Mouse (Mus musculus) myocyte (in vitro differentiated cells): ENCODE measurements at regions not wholly inside any gene's neighbourhood (a gene's known extent, or its start where the extent isn't known, plus 50 kb on each side); places are given as distances from the start of the nearest gene placed in this dataset.

ENCODE experiments used
- POLR2A ChIP-seq: IDR thresholded peaks from one replicate; pipeline ENCODE4 v1.6.1; 2011; ENCODE audit warnings: low read depth, mild to moderate bottlenecking, control low read depth, moderate library complexity; ENCODE audit not compliant: insufficient read length
- TCF12 ChIP-seq: IDR thresholded peaks from one replicate; pipeline ENCODE4 v1.6.1; 2011; ENCODE audit warnings: mild to moderate bottlenecking, control low read depth; ENCODE audit not compliant: poor library complexity, insufficient read depth, severe bottlenecking
- USF1 ChIP-seq: IDR thresholded peaks from one replicate; pipeline ENCODE4 v1.6.1; 2011; ENCODE audit warnings: low read depth, mild to moderate bottlenecking, control low read depth, moderate library complexity

GRCm38 (mm10) chr11:71871297-71871696 lies 121.6 kb downstream of the Wscd1 start:
- TF ChIP-seq POLR2A: no peak
- no peak for TF ChIP-seq TCF12
- no peak for TF ChIP-seq USF1
